Mouse (Mus musculus) thymus, adult 18-20 months (tissue): ENCODE data around the gene Srgap1.

ENCODE experiments used
- DNase-seq, 2 experiments: peaks; one replicate each; pipeline ENCODE4 v3.0.0; 2022; ENCODE audit warnings: mixed read lengths in 2 of 2

Gene Srgap1

GRCm38 (mm10) chr10:122046904-122047726 is at the start of gene Srgap1:
Srgap1 (minus strand) TSS chr10:122047315.
- DNase-seq = no peak

GRCm38 (mm10) chr10:122096462-122096979 is 49.4 kb upstream of the Srgap1 start:
- DNase-seq = no peak

- no peak for DNase-seq
Observed at GRCm38 (mm10) chr10:122090472-122090871, 43.4 kb upstream of the Srgap1 start.

GRCm38 (mm10) chr10:122081352-122081751 is 34.2 kb upstream of the Srgap1 start:
- DNase-seq = no peak

GRCm38 (mm10) chr10:122069153-122069552 is 22.0 kb upstream of the Srgap1 start:
- no peak for DNase-seq

GRCm38 (mm10) chr10:122055826-122056225 is 8.7 kb upstream of the Srgap1 start:
- DNase-seq = no peak

GRCm38 (mm10) chr10:122054535-122054934 is 7.4 kb upstream of the Srgap1 start:
- DNase-seq = peak; percentile 39 to 42

- DNase-seq = peak; percentile 24 to 43
Observed at GRCm38 (mm10) chr10:122051831-122052230, 4.7 kb upstream of the Srgap1 start.

GRCm38 (mm10) chr10:122047727-122048365 is 731 bp upstream of the Srgap1 start:
- peak; percentile 35 to 55 for DNase-seq

GRCm38 (mm10) chr10:122046511-122046903 is 608 bp downstream of the Srgap1 start:
- DNase-seq = no peak

GRCm38 (mm10) chr10:122045946-122046345 is 1.2 kb downstream of the Srgap1 start:
- DNase-seq = no peak

- DNase-seq = no peak
Observed at GRCm38 (mm10) chr10:122044926-122045325, 2.2 kb downstream of the Srgap1 start.

- no peak for DNase-seq
Observed at GRCm38 (mm10) chr10:122040372-122040771, 6.7 kb downstream of the Srgap1 start.

GRCm38 (mm10) chr10:122039566-122039965 is 7.5 kb downstream of the Srgap1 start:
- no peak for DNase-seq

GRCm38 (mm10) chr10:122038554-122038953 is 8.6 kb downstream of the Srgap1 start:
- DNase-seq = no peak

GRCm38 (mm10) chr10:122033271-122033670 is 13.8 kb downstream of the Srgap1 start:
- DNase-seq = no peak

- no peak for DNase-seq
Observed at GRCm38 (mm10) chr10:122030420-122030819, 16.7 kb downstream of the Srgap1 start.

GRCm38 (mm10) chr10:122029738-122030137 is 17.4 kb downstream of the Srgap1 start:
- no peak for DNase-seq

GRCm38 (mm10) chr10:122025198-122025597 is 21.9 kb downstream of the Srgap1 start:
- DNase-seq = no peak

GRCm38 (mm10) chr10:122020906-122021305 is 26.2 kb downstream of the Srgap1 start:
- no peak for DNase-seq

GRCm38 (mm10) chr10:122020255-122020654 is 26.9 kb downstream of the Srgap1 start:
- no peak for DNase-seq

- DNase-seq = no peak
Observed at GRCm38 (mm10) chr10:122018594-122019048, 28.5 kb downstream of the Srgap1 start.

- DNase-seq = no peak
Observed at GRCm38 (mm10) chr10:122017743-122018142, 29.4 kb downstream of the Srgap1 start.

- no peak for DNase-seq
Observed at GRCm38 (mm10) chr10:122017063-122017462, 30.1 kb downstream of the Srgap1 start.
